Mouse (Mus musculus): Measurements from ENCODE around the gene Snx30.

DNA sequence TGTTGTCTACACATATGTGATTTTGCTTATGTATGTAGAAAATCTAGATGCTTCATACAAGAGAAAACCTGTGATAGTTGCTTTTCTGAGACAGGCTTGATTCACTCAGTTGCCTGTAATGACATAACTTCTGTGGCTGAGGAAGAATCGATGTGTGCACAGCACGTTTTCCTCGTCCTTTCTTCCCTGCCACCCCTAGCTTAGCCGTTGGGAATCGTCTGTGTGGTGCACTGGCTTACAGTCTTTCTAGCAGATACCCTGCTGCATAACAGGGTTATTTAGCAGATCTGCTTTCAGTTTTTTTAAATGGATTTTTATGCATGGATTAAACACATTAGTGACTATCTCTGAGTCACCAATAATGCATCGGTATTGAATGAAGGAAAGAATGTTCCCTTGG lies 70.9 kb downstream of the Snx30 start:
- TF ChIP-seq TAL1 (IDR thresholded peaks at IDR 0.05; ENCODE audit: low read length), result no peak
- TF ChIP-seq GATA1 (IDR thresholded peaks at IDR 0.05; ENCODE audit: low read length), result no peak

Data from erythroblast, embryonic 14.5 days (primary cell).